Mouse (Mus musculus) adrenal gland, postnatal 4 days (tissue): ENCODE data around the gene Cst13. TPM values are rescaled to one million over a fixed set of nuclear protein-coding genes. Genes with fewer than 3 reads are reported as not detected.
A peak's percentile ranks its signal among the peaks of the same experiment; 100 is the strongest.
"Not testable (repeated sequence)": the region's sequence is repeated elsewhere in the genome, so short reads cannot be mapped to it uniquely, and the experiment has no call there.

Source experiments
- DNase-seq, 2 experiments: peaks; one replicate each; pipeline ENCODE4 v3.0.0; 2021 to 2022; ENCODE audit warnings: low spot score in 2 of 2, mixed read lengths in 2 of 2
- long read RNA-seq, 2 experiments: library from polyadenylated mRNA; stranded (forward); transcript quantifications; one replicate each; pipeline ENCODE4 v2.0.0; 2021
- total RNA-seq, 2 experiments: library from RNA; stranded (reverse); gene quantifications; 2 replicates each; pipeline ENCODE4 v1.2.3; 2021

Gene Cst13
- total RNA-seq: under 1 TPM in 1 of 2 experiments, not detected in 1; 0.42 TPM
- long read RNA-seq, experiment 1: 0 reads
- long read RNA-seq, experiment 2: 0 reads

- no peak for DNase-seq
These were observed at the start of gene Cst13 for GRCm38 (mm10) chr2:148819909-148820308. Cst13 (plus strand) TSS chr2:148820081.

- DNase-seq: not testable (repeated sequence)
These were observed 48.5 kb upstream of the Cst13 start, which contains the start of gene Cst11 for GRCm38 (mm10) chr2:148771397-148771796. Cst11 (minus strand) TSS chr2:148771497.

GRCm38 (mm10) chr2:148781709-148782108, 38.2 kb upstream of the Cst13 start, which contains the start of gene 8030411F24Rik:
8030411F24Rik (plus strand) TSS chr2:148782009.
- DNase-seq: no peak

- DNase-seq: no peak
These were observed 30.7 kb upstream of the Cst13 start, which contains the start of gene Cst12 for GRCm38 (mm10) chr2:148789142-148789541. Cst12 (plus strand) TSS chr2:148789361.

- no peak for DNase-seq
These were observed 21.4 kb upstream of the Cst13 start, which contains the start of gene Cst8 for GRCm38 (mm10) chr2:148798485-148798884. Cst8 (plus strand) TSS chr2:148798785.

- DNase-seq: no peak
These were observed 18.4 kb upstream of the Cst13 start for GRCm38 (mm10) chr2:148801491-148801921.

- no peak for DNase-seq
These were observed 13.2 kb upstream of the Cst13 start for GRCm38 (mm10) chr2:148806696-148807095.

GRCm38 (mm10) chr2:148825986-148826385, 6.1 kb downstream of the Cst13 start:
- DNase-seq: no peak

GRCm38 (mm10) chr2:148834912-148835311, 15.0 kb downstream of the Cst13 start, which contains the start of gene Cst9:
Cst9 (plus strand) TSS chr2:148835147.
- DNase-seq: no peak

- DNase-seq: no peak
These were observed 18.3 kb downstream of the Cst13 start for GRCm38 (mm10) chr2:148838075-148838777.

GRCm38 (mm10) chr2:148839224-148839623, 19.3 kb downstream of the Cst13 start:
- DNase-seq: no peak

GRCm38 (mm10) chr2:148851116-148851906, 31.4 kb downstream of the Cst13 start:
- peak; percentile 15 to 66 for DNase-seq

- no peak for DNase-seq
These were observed 36.9 kb downstream of the Cst13 start for GRCm38 (mm10) chr2:148856630-148857400.

- no peak for DNase-seq
These were observed 37.6 kb downstream of the Cst13 start for GRCm38 (mm10) chr2:148857506-148857905.

- no peak for DNase-seq
These were observed 41.1 kb downstream of the Cst13 start for GRCm38 (mm10) chr2:148860993-148861392.

GRCm38 (mm10) chr2:148861693-148862092, 41.8 kb downstream of the Cst13 start:
- DNase-seq: no peak

- DNase-seq: no peak
These were observed 45.1 kb downstream of the Cst13 start, which contains the start of gene 9230104L09Rik for GRCm38 (mm10) chr2:148864966-148865365. 9230104L09Rik (minus strand) TSS chr2:148865038.

GRCm38 (mm10) chr2:148868959-148869358, 49.1 kb downstream of the Cst13 start:
- DNase-seq: no peak

GRCm38 (mm10) chr2:148870526-148870925, 50.6 kb downstream of the Cst13 start:
- DNase-seq: no peak

- no peak for DNase-seq
These were observed 53.0 kb downstream of the Cst13 start for GRCm38 (mm10) chr2:148872860-148873259.

- no peak for DNase-seq
These were observed 54.3 kb downstream of the Cst13 start for GRCm38 (mm10) chr2:148874224-148874616.
